Mouse (Mus musculus) frontal cortex, adult 2 months (tissue): Measurements from ENCODE around the gene Farsb. TPM values are rescaled to one million over a fixed set of nuclear protein-coding genes. Genes with fewer than 3 reads are reported as not detected.
"Not testable (repeated sequence)": the region's sequence is repeated elsewhere in the genome, so short reads cannot be mapped to it uniquely, and the experiment has no call there.

Experiments
- DNase-seq, 2 experiments: peaks; one replicate each; pipeline ENCODE4 v3.0.0; 2022; ENCODE audit warnings: low spot score in 1 of 2; ENCODE audit errors: extremely low spot score in 1 of 2
- polyA plus RNA-seq: library from polyadenylated mRNA; depleted of rRNA; stranded (reverse); fragments of >200 nt; gene quantifications from 2 replicates; pipeline ENCODE4 v1.2.3, GENCODE M21; 2012; rRNA removed

Gene Farsb
- polyA plus RNA-seq, result 52.1 and 52.2 TPM in 2 replicates

DNA sequence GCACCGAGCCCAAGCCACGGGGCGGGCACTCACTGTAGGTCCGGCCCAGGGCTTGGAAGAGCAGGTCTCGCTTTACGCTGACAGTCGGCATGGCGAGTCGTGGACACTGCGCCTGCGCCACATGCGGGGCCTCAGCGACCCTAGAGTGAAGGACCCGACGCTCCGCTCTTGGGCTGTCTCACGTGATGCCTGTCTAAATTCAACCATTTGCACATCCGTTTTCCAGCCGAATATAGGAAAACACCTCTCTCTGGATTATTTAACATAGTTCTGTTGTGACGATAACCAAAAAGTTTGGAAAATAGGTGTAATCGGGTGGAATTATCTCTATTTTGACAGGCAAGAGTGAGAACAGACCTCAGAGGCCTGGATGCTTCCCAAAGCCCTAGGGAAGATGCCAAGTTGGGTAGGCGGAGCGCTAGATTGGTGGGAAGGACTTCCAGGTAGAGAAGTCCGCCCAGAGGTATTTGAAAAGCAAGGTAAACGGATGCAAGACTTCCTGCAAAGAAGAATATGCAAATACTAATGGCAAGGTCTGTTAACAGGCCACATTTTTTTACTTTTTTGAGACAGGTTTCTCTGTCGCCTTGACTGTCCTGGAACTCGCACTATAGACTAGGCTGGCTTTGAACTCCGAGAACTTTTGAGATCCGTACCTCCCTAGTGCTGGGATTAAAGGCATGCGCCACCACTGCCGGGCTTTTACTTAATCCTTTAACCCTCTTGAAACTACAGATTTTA is at the start of gene Farsb:
Gene Farsb (minus strand): TSS at position 146 of the 741 bp plus-strand sequence.
- DNase-seq, result peak; percentile 83 to 93

DNA sequence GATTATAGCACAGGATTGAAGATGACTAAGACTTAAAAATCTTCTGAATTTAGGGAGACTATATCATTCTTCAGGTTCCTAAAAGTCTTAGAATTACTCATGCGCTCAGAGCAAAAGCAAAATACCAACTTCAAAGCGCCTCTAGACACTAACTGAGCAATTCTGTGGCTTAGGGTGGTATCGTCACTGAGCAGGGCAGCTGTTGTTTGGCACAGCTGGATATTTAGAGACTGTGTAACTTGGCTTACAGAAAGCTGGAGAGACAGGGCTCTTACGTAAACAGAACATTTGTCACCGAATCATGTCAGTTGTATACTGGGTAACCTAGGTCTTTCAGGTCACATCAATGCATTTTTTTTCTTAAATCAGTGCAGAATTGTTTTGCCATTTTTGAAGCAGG is 49.7 kb upstream of the Farsb start:
- DNase-seq, result no peak

- DNase-seq, result peak; percentile 87 to 89
Measured at GRCm38 (mm10) chr1:78537494-78538010, 48.9 kb upstream of the Farsb start.

GRCm38 (mm10) chr1:78536310-78537164 is 47.8 kb upstream of the Farsb start:
- peak; percentile 71 to 95 for DNase-seq

- no peak for DNase-seq
Measured at GRCm38 (mm10) chr1:78534428-78535150, 45.9 kb upstream of the Farsb start.

- DNase-seq, result peak in 1 of 2 experiments; percentile 21
Measured at GRCm38 (mm10) chr1:78532184-78532800, 43.6 kb upstream of the Farsb start.

GRCm38 (mm10) chr1:78530500-78531215 is 42.0 kb upstream of the Farsb start:
- DNase-seq, result peak in 1 of 2 experiments; percentile 20

DNA sequence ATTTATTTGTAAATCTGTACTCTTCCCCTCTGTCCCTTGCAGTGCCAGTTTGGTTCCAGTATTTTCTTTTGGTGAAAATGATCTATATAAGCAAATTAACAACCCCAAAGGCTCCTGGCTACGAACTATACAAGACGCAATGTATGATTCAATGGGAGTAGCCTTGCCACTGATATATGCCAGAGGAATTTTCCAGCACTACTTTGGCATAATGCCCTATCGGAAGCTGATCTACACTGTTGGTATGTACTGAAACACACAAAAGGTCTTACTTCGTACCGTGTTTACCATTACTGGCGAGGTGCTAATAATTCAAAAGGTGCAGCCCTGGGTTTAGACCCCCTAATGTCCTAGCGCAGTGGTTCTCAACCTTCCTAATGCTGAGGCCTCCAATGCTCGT is 40.3 kb upstream of the Farsb start:
- no peak for DNase-seq

GRCm38 (mm10) chr1:78528356-78528755 is 39.7 kb upstream of the Farsb start:
- no peak for DNase-seq

DNA sequence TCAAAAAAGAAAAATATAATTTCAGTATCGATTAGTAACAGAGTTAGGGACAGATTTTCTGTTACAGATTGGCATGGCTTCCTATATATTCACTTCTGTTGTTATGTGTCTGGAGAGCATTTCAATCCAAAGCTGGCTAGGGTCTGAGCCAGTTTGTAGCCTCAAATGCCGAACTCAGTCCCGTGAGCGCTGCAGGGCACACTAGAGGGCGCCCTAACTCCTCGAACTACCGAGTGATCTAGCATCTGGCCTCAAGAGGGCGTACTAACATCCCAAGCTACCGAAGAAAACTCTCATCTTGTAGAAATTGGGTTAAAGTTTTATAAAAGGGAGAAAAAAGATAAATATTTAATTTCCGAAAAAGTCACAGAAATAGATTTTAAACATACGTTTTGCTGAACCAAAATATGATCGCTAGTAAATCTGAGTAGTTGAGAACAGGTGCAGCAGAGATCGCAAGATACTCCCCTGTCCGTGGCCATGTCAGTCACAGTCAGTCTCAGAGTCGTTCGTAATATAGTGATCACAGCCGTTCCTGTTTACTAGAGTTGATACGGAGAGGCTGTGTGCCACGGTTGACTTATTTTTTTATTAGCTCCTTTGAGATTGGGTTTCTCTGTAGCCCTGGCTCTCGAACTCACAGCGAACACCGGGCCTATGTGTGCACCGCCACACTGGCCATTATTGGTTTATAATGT is 36.6 kb upstream of the Farsb start:
- DNase-seq, result peak; percentile 20 to 87

GRCm38 (mm10) chr1:78518907-78519306 is 30.2 kb upstream of the Farsb start:
- no peak for DNase-seq

DNA sequence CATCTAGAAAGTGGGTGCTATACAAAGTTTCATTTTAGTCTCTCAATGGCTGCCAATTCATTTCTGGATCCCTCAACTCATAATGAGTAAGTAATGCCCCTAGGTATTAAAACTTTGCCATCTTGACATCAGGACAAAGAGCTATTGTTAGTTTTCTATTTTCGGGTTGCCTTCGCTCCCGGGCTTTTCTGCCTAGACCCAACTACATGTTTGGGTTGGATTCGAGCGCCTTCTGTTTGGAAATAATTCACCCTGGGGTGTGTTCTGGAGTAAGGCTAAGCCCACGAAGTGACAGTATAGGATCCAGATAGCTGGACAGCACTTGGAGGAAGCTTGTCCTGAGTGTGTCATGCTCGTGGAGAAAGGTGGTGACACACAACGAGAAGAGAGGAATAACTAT is 24.1 kb upstream of the Farsb start:
- no peak for DNase-seq

- no peak for DNase-seq
Measured at GRCm38 (mm10) chr1:78511621-78512160, 23.0 kb upstream of the Farsb start, which contains the start of gene BC035947. BC035947 (minus strand) TSS chr1:78512158.

DNA sequence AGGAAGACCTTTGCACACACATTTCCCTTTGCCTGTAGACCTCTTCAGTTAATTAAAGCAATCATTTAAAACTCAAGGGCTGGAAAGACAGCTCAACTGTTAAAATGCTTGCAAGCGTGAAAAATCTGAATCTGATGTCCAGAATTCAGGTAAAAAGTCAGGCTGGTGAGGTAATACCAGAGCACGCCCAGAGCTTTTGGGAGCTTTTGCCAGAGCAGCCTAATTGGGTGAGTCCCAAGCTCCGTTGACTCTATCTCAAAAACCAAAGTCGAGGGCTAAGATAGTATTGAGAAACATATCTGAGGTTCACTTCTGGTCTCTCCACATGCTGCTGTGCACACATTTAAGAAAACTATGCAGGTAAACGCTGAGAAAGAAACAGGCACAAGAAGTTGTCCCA is 22.2 kb upstream of the Farsb start, which contains the start of gene Mogat1:
Gene Mogat1 (plus strand): TSS at position 130 of the 400 bp plus-strand sequence.
- no peak for DNase-seq

GRCm38 (mm10) chr1:78507137-78507536 is 18.4 kb upstream of the Farsb start:
- DNase-seq, result no peak

- DNase-seq, result no peak
Measured at GRCm38 (mm10) chr1:78502527-78502926, 13.8 kb upstream of the Farsb start.

- DNase-seq, result not testable (repeated sequence)
Measured at GRCm38 (mm10) chr1:78501856-78502255, 13.2 kb upstream of the Farsb start.

GRCm38 (mm10) chr1:78501036-78501435 is 12.3 kb upstream of the Farsb start:
- no peak for DNase-seq

DNA sequence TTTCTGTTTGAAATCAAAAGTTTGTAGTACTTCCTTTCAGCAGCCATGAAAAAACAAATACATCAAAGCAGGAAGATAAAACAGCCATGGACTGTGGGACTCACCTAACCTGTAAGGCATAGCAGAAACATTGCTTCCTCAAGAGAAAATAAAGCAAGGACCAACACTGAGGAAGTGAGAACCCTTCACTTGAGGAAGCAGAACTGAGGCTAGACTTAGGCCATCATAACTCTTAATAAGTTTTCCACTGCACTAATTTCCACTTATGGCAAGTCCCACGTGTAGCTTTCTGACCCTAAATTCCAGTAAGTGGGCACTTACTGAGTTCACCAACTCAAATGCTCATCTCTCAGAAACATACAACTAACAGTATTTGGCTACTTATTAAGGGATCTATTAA is 1.4 kb upstream of the Farsb start:
- DNase-seq, result no peak
